Mouse (Mus musculus) heart, postnatal 10 days (tissue): ENCODE results near the gene Med27. TPM values are rescaled to one million over a fixed set of nuclear protein-coding genes. Genes with fewer than 3 reads are reported as not detected.
A peak's percentile ranks its signal among the peaks of the same experiment; 100 is the strongest.

Experiments used
- DNase-seq, 2 experiments: peaks; one replicate each; pipeline ENCODE4 v3.0.0; 2021
- intact Hi-C: fragments of 180-260 bp; cut with DNase I; formaldehyde crosslinking; loops from one replicate; pipeline ENCODE4 v1.15.1; 2025
- total RNA-seq, 2 experiments: library from RNA; stranded (reverse); gene quantifications; 2 replicates each; pipeline ENCODE4 v1.2.3; 2021

The Med27 gene
- total RNA-seq, 2 experiments from 2014 or later: 18.9 to 23.3 TPM

GRCm38 (mm10) chr2:29391996-29392395, 45.4 kb downstream of the Med27 start:
- no peak for DNase-seq
- intact Hi-C loops: no loop called here

- DNase-seq: no peak
- intact Hi-C loops: no loop called here
Observed at GRCm38 (mm10) chr2:29400234-29400633, 53.6 kb downstream of the Med27 start.

GRCm38 (mm10) chr2:29400812-29401211, 54.2 kb downstream of the Med27 start:
- DNase-seq: no peak
- intact Hi-C loops: no loop called here

GRCm38 (mm10) chr2:29401868-29402267, 55.2 kb downstream of the Med27 start:
- DNase-seq: no peak
- intact Hi-C loops: no loop called here

GRCm38 (mm10) chr2:29402550-29403076, 56.0 kb downstream of the Med27 start:
- intact Hi-C loops: no loop called here

GRCm38 (mm10) chr2:29403799-29404530, 57.3 kb downstream of the Med27 start:
- intact Hi-C loops: no loop called here
- no peak for DNase-seq

More at GRCm38 (mm10) chr2:29402550-29403076, 56.0 kb downstream of the Med27 start:
- peak; percentile 44 to 56 for DNase-seq

- intact Hi-C loops: no loop called here
- DNase-seq: no peak
Observed at GRCm38 (mm10) chr2:29404931-29405330, 58.3 kb downstream of the Med27 start.

GRCm38 (mm10) chr2:29405848-29406247, 59.2 kb downstream of the Med27 start:
- DNase-seq: no peak
- intact Hi-C loops: no loop called here

GRCm38 (mm10) chr2:29407350-29407749, 60.7 kb downstream of the Med27 start:
- DNase-seq: no peak
- intact Hi-C loops: no loop called here

- no peak for DNase-seq
- intact Hi-C loops: no loop called here
Observed at GRCm38 (mm10) chr2:29407764-29408163, 61.1 kb downstream of the Med27 start.

GRCm38 (mm10) chr2:29410884-29411283, 64.3 kb downstream of the Med27 start:
- intact Hi-C loops: no loop called here
- no peak for DNase-seq

GRCm38 (mm10) chr2:29412458-29412857, 65.8 kb downstream of the Med27 start:
- no peak for DNase-seq
- intact Hi-C loops: no loop called here

- intact Hi-C loops: no loop called here
- DNase-seq: no peak
Observed at GRCm38 (mm10) chr2:29413259-29413993, 66.8 kb downstream of the Med27 start.

GRCm38 (mm10) chr2:29414852-29415473, 68.3 kb downstream of the Med27 start:
- intact Hi-C loops: no loop called here
- DNase-seq: no peak

GRCm38 (mm10) chr2:29418498-29418897, 71.9 kb downstream of the Med27 start:
- intact Hi-C loops: no loop called here

GRCm38 (mm10) chr2:29419434-29419833, 72.8 kb downstream of the Med27 start:
- no peak for DNase-seq
- intact Hi-C loops: no loop called here

More at GRCm38 (mm10) chr2:29418498-29418897, 71.9 kb downstream of the Med27 start:
- DNase-seq: no peak

- DNase-seq: no peak
- intact Hi-C loops: no loop called here
Observed at GRCm38 (mm10) chr2:29419946-29420345, 73.3 kb downstream of the Med27 start.

GRCm38 (mm10) chr2:29422126-29422840, 75.7 kb downstream of the Med27 start:
- intact Hi-C loops: no loop called here
- no peak for DNase-seq

- no peak for DNase-seq
- intact Hi-C loops: no loop called here
Observed at GRCm38 (mm10) chr2:29423059-29423458, 76.4 kb downstream of the Med27 start.

- intact Hi-C loops: no loop called here
Observed at GRCm38 (mm10) chr2:29425386-29425785, 78.8 kb downstream of the Med27 start.

GRCm38 (mm10) chr2:29426684-29427083, 80.1 kb downstream of the Med27 start:
- peak; percentile 84 to 86 for DNase-seq
- intact Hi-C loops: no loop called here

More at GRCm38 (mm10) chr2:29425386-29425785, 78.8 kb downstream of the Med27 start:
- DNase-seq: no peak
